Mouse (Mus musculus) layer of hippocampus, adult 6 months (tissue): ENCODE results near the gene Cdsn. TPM values are rescaled to one million over a fixed set of nuclear protein-coding genes. Genes with fewer than 3 reads are reported as not detected.

ENCODE experiments used
- long read RNA-seq, 2 experiments: library from polyadenylated mRNA; unstranded; transcript quantifications; one replicate each; pipeline ENCODE4 v2.0.0; 2019 to 2020
- polyA plus RNA-seq: library from polyadenylated mRNA; unstranded; fragments of <200 nt; fragmentation: Nextera tagmentation; gene quantifications from 2 replicates; pipeline ENCODE4 v1.2.3, GENCODE M21; 2021

The Cdsn gene
- 0.31 and 0.38 TPM in 2 replicates for polyA plus RNA-seq
- long read RNA-seq, experiment 1 = 0 reads
- long read RNA-seq, experiment 2, partial matches to known transcripts = 0 of 4 reads
- long read RNA-seq, experiment 2, other reads (novel, unspliced or antisense) = 4 of 4 reads

GRCm38 (mm10) chr17:35551881-35552414, at the start of gene Cdsn:
Gene Cdsn (plus strand): TSS chr17:35552128.

DNA sequence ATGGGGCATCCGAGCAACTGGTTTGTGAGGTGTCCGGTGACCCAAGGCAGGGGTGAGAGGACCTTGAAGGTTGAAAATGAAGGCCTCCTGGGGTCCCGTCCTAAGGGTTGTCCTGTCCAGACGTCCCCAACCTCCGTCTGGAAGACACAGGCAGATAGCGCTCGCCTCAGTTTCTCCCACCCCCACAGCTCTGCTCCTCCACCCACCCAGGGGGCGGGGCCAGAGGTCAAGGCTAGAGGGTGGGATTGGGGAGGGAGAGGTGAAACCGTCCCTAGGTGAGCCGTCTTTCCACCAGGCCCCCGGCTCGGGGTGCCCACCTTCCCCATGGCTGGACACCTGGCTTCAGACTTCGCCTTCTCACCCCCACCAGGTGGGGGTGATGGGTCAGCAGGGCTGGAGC, 46.2 kb upstream of the Cdsn start, which contains the start of gene Pou5f1:
TSS of gene Pou5f1 (plus strand) at position 243 of the 400 bp plus-strand sequence.

DNA sequence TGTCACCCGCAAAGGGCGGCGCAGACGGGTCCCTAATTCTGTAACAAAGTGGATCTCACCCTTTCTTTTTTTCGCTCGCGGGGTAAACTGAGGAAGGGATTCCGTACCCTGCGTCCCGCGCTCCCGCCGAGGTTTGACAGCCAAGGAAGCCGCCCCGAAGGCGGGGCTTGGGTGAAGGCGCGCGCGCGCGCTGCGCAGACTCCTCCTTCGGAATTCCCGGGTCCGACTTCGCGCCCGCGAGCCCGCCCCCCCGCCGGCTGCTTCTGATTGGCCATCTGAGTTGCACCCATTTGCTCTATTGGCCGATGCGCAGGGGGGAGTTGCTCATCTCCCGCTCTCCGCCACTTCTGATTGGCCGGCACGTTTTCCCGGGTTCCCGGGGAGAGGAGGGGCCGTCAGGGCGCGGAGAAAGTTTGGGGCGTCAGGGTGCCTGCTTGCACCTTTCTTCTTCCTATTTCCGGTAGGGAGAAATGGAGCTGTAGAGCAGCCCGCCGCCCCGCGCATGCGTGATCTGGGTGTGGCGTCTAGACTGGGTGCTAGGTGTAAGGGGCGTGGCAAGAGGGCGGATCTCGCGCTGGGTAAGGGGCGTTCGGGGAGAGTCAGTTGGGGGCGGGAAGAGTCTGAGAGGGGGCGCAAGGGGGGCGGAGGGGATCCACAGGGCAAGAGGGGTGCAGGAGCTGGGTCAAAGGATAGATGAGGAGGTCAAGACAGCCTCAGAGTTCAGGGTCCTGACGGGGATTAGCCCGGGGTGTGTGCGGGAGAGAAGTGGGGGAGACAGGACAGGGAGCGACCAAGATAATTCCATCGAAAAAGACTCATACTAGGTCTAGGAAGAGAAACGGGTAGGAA, 35.1 kb upstream of the Cdsn start, which contains the start of the genes Tcf19 and Cchcr1:
TSS of gene Tcf19 (minus strand) at position 173 of the 849 bp plus-strand sequence.
TSS of gene Cchcr1 (plus strand) at position 449 of the 849 bp plus-strand sequence.

DNA sequence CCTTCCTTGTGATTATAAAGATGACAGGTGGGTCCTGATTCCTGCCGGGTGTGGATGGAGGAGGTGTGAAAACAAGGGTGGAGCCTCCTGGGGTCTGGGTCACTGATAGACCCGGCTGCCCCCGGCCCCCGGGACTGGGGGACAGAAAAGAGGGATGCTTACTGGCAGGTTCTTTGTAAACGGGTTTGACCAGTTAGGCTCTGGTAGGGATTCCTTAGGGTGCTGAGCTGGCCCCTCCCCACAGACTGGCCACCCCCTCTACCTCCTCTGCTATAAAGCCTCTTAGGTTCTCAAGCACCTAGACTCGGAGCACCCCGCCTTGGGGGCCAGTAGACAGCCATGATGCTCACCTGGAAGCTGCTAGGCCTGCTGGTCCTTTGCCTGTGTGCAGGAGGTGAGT, 19.0 kb upstream of the Cdsn start, which contains the start of gene Psors1c2:
TSS of gene Psors1c2 (plus strand) at position 301 of the 400 bp plus-strand sequence.

GRCm38 (mm10) chr17:35567150-35567549, 15.2 kb downstream of the Cdsn start, which contains the start of gene 2300002M23Rik:
Gene 2300002M23Rik (plus strand): TSS chr17:35567450.

GRCm38 (mm10) chr17:35601249-35601648, 49.3 kb downstream of the Cdsn start, which contains the start of gene Sfta2:
Gene Sfta2 (plus strand): TSS chr17:35601549.

Other genes starting within 250 kb of the Cdsn start
- 0.13 TPM in 1 of 2 replicates, not detected in the other for gene H2-Q1, start 231.7 kb upstream of the Cdsn start, polyA plus RNA-seq
- gene H2-Q2, start 209.9 kb upstream of the Cdsn start, polyA plus RNA-seq = 0.13 and 0.69 TPM in 2 replicates
- gene H2-Q4, start 172.5 kb upstream of the Cdsn start, polyA plus RNA-seq = 0.09 and 0.36 TPM in 2 replicates
- 1.2 and 1.6 TPM in 2 replicates for gene H2-Q6, start 127.3 kb upstream of the Cdsn start, polyA plus RNA-seq
- 2.5 and 2.7 TPM in 2 replicates for gene H2-Q7, start 113.0 kb upstream of the Cdsn start, polyA plus RNA-seq
- not detected in 2 replicates for gene H2-Q10, start 82.0 kb upstream of the Cdsn start, polyA plus RNA-seq
- not detected in 2 replicates for gene Pou5f1, start 46.1 kb upstream of the Cdsn start, polyA plus RNA-seq
- 4.4 and 6.9 TPM in 2 replicates for gene Tcf19, start 35.3 kb upstream of the Cdsn start, polyA plus RNA-seq
- 0.92 and 1.5 TPM in 2 replicates for gene Cchcr1, start 35.0 kb upstream of the Cdsn start, polyA plus RNA-seq
- not detected in 2 replicates for gene Psors1c2, start 18.9 kb upstream of the Cdsn start, polyA plus RNA-seq
- 0.11 TPM in 1 of 2 replicates, not detected in the other for gene 2300002M23Rik, start 15.3 kb downstream of the Cdsn start, polyA plus RNA-seq
- not detected in 2 replicates for gene Sfta2, start 49.4 kb downstream of the Cdsn start, polyA plus RNA-seq
- gene Gm9573, start 74.5 kb downstream of the Cdsn start, polyA plus RNA-seq = not detected in 2 replicates
- gene Mucl3, start 91.6 kb downstream of the Cdsn start, polyA plus RNA-seq = not detected in 2 replicates
- 2.7 and 3.8 TPM in 2 replicates for gene Vars2, start 115.5 kb downstream of the Cdsn start, polyA plus RNA-seq
- 28.3 and 28.8 TPM in 2 replicates for gene Gtf2h4, start 121.6 kb downstream of the Cdsn start, polyA plus RNA-seq
- 19.8 and 22.8 TPM in 2 replicates for gene Ddr1, start 152.5 kb downstream of the Cdsn start, polyA plus RNA-seq